Comparison of ENCODE assay signal across 8 mouse cellular contexts in genomic region chr2:25196172-25196954, GRCm38 (mm10). TPM values are rescaled to one million over a fixed set of nuclear protein-coding genes. Genes with fewer than 3 reads are reported as not detected.
DNase-seq lines count a peak whose midpoint lies in the region; ATAC-seq and TF ChIP-seq lines count a peak whose summit lies in the region.

Tor4a (minus strand) TSS chr2:25196886.

- peak within 1 kb of the TSS; percentile 40 for H3K4me2 ChIP-seq in limb, embryonic 11.5 days (ENCODE audit: low read depth, severe bottlenecking)
- H3K4me2 ChIP-seq in midbrain, embryonic 14.5 days (ENCODE audit: low read length) = 0 out of 2 replicates have a peak within 1 kb of the TSS, but pooled peaks have one; percentile 4

- peak; percentile 10 for ATAC-seq in Patski
- ATAC-seq in limb, embryonic 11.5 days (ENCODE audit: insufficient number of reproducible peaks, low FRiP score, low TSS enrichment, low read depth) = no peak
- ATAC-seq in midbrain, embryonic 14.5 days (ENCODE audit: low FRiP score, low TSS enrichment) = no peak

- POLR2A ChIA-PET in Patski (lab: Charles Lee) = interaction anchor here (0.9 kb wide), 1 partner anchor 14 kb away, joined by 3 read pairs; no protein-coding TSS in a partner anchor

- CTCF ChIA-PET in Patski (lab: Charles Lee) = interaction anchor here (1.1 to 2.1 kb wide), 4 partner anchors 10 to 76 kb away, joined by 5 to 16 read pairs (median 6); partner anchors contain the start of genes Anapc2 and Ssna1

- peak; percentile 96 for DNase-seq in A20 (ENCODE audit: low read depth, low spot score)
- no peak for DNase-seq in Patski (ENCODE audit: low read depth, low spot score)
- peak; percentile 81 for DNase-seq in heart, postnatal 4 days
- DNase-seq in limb, embryonic 11.5 days (ENCODE audit: low spot score) = peak; percentile 52
- no peak for DNase-seq in midbrain, embryonic 14.5 days
- DNase-seq in testis, postnatal 10 days (ENCODE audit: low spot score) = peak; percentile 70
- DNase-seq in frontal cortex, postnatal 36 days (ENCODE audit: low spot score in 2 of 2) = no peak

- H3K9me3 ChIP-seq in limb, embryonic 11.5 days (ENCODE audit: control insufficient read depth, low read length) = no peaks in the 10 kb centered on the region
- no peaks in the 10 kb centered on the region for H3K9me3 ChIP-seq in midbrain, embryonic 14.5 days (ENCODE audit: control insufficient read depth, low read length)

- no peak within 1 kb of the TSS; the same call in 1 of the 2 replicates for H3K9ac ChIP-seq in limb, embryonic 11.5 days (ENCODE audit: low read length)
- no peak within 1 kb of the TSS for H3K9ac ChIP-seq in midbrain, embryonic 14.5 days (replicated peaks; ENCODE audit: low read length)

- H3K4me1 ChIP-seq in embryonic fibroblast, embryonic 13.5 days (ENCODE audit: control insufficient read depth, insufficient read depth, low read length) = peaks cover 18% of the 10 kb centered on the region
- H3K4me1 ChIP-seq in limb, embryonic 11.5 days (ENCODE audit: control insufficient read depth, insufficient read depth, low read length) = peaks cover 8% of the 10 kb centered on the region; the same call in 1 of the 2 replicates
- no peaks in the 10 kb centered on the region for H3K4me1 ChIP-seq in midbrain, embryonic 14.5 days (ENCODE audit: control insufficient read depth, insufficient read depth, low read length)

- peak within 1 kb of the TSS; percentile 42 for H3K4me3 ChIP-seq in embryonic fibroblast, embryonic 13.5 days (ENCODE audit: insufficient read depth, low read length)
- 0 out of 2 replicates have a peak within 1 kb of the TSS, but pooled peaks have one; percentile 8 for H3K4me3 ChIP-seq in limb, embryonic 11.5 days (ENCODE audit: low read depth, low read length)
- H3K4me3 ChIP-seq in midbrain, embryonic 14.5 days (replicated peaks; ENCODE audit: low read depth, low read length) = 0 out of 2 replicates have a peak within 1 kb of the TSS, but pooled peaks have one; percentile 5

- TF ChIP-seq CTCF in Patski (IDR thresholded peaks at IDR 0.05) = no peak
- no peak for TF ChIP-seq CTCF in embryonic fibroblast, embryonic 13.5 days (IDR thresholded peaks at IDR 0.05; ENCODE audit: borderline replicate concordance, insufficient read depth, low read length)

- no peaks in the 10 kb centered on the region for H3K27me3 ChIP-seq in Patski
- H3K27me3 ChIP-seq in limb, embryonic 11.5 days (ENCODE audit: control insufficient read depth, insufficient read depth, low read length) = peaks cover 22% of the 10 kb centered on the region
- H3K27me3 ChIP-seq in midbrain, embryonic 14.5 days (ENCODE audit: control insufficient read depth, insufficient read depth, low read length) = peaks cover 20% of the 10 kb centered on the region

- peak within 1 kb of the TSS; percentile 53 for H3K27ac ChIP-seq in embryonic fibroblast, embryonic 13.5 days (ENCODE audit: insufficient read depth, low read length)
- no peak within 1 kb of the TSS for H3K27ac ChIP-seq in limb, embryonic 11.5 days (replicated peaks; ENCODE audit: low read depth, low read length)
- H3K27ac ChIP-seq in midbrain, embryonic 14.5 days (replicated peaks; ENCODE audit: low read depth, low read length) = no peak within 1 kb of the TSS

- TF ChIP-seq POLR2A in embryonic fibroblast, embryonic 13.5 days (IDR thresholded peaks at IDR 0.05; ENCODE audit: low read depth, low read length) = peak; percentile 58

- 8% methylated on average over 8 of the region's 8 CpGs for WGBS in limb, embryonic 11.5 days
- 15% methylated on average over 8 of the region's 8 CpGs for WGBS in midbrain, embryonic 14.5 days

- H3K36me3 ChIP-seq in limb, embryonic 11.5 days (ENCODE audit: control insufficient read depth, insufficient read depth, low read length) = peaks cover 16% of the 10 kb centered on the region
- peaks cover 33% of the 10 kb centered on the region for H3K36me3 ChIP-seq in midbrain, embryonic 14.5 days (ENCODE audit: control insufficient read depth, insufficient read depth, low read length)

- in situ Hi-C loops in Patski (cut with MboI; ENCODE audit: low pct_unique_long_range_greater_than_20kb) = no loop called here

RNA-seq across cellular contexts. Expression of gene Tor4a, which starts in this region (rescaled TPM):
- polyA plus RNA-seq in Patski (2021) = 7.0 TPM
- 17.5 and 21.8 TPM in 2 replicates for polyA plus RNA-seq in embryonic fibroblast, embryonic 13.5 days (2011; ENCODE audit: insufficient read length, low read depth, missing spikeins)
- total RNA-seq in heart, postnatal 4 days (2021) = 1 to 10 TPM; 4.4 to 5.8 TPM
- polyA plus RNA-seq in limb, embryonic 11.5 days (2014; fragmentation: Nextera tagmentation; extraction: Ambion mirVana) = 3.1 and 3.7 TPM in 2 replicates
- polyA plus RNA-seq in midbrain, embryonic 14.5 days (2014; fragmentation: Nextera tagmentation; extraction: Ambion mirVana) = 0.66 and 1.1 TPM in 2 replicates

Comparison
In these comparisons a context has a peak if more than half of its experiments do, and no peak if none do; other contexts are left out.
1. DNase-seq: peak in A20 (single experiment), heart, postnatal 4 days (single experiment), limb, embryonic 11.5 days (single experiment) and testis, postnatal 10 days (single experiment); none in Patski (single experiment), midbrain, embryonic 14.5 days (single experiment) and frontal cortex, postnatal 36 days (0 of 2).
2. Peak in every context shown above with its lines, with median percentiles within 50 percentile points of each other: H3K4me3 ChIP-seq.